Mouse (Mus musculus): ENCODE measurements around the gene Gsx2. TPM values are rescaled to one million over a fixed set of nuclear protein-coding genes. Genes with fewer than 3 reads are reported as not detected.

Gsx2 gene
- polyA plus RNA-seq, 1 experiment from 2014 or later: not detected

DNA sequence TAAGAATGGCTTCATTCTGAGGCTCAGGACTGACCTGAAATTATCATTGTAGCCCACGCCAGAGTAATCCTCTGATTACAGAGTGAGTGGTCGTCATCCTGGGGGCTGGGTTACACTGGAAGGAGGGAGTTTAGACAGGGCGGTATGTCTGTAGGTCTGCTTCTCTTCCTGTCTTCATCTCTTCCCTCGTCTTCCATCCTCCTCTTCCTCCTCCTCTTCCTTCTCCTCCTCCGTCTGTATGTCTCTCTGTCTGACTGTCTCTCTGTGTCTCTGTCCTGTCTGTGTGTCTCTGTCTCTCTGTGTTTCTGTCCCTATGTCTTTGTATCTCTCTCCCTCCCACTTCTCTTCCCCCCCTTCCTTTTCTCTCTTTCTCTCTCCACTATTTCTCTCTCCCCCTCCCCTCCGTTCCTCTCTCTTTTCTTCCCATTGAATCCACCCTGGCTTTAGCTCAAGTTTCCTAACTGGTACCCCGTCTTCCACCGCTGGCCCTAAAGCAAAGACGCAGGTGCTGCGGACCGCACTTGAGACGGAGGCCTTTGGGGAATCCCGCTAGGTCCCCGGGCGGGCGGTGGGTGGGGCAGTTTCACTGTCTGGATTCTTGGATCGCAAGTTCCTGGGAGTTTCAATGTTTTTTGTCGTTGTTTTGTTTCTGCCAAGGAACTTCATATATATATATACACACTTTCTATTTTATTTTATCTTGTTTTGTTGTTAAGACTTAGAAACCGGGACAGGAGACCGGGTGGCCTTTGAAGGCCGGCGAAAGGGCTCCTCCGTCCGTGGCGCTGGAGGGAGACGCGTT is 8.4 kb downstream of the Gsx2 start:
- Histone ChIP-seq H3K27me3 (ENCODE audit: control insufficient read depth, insufficient read depth, low read length) (peaks cover 83% of the 10 kb centered on the region), H3K4me3 (replicated peaks; ENCODE audit: low read length) (0 out of 2 replicates have a peak overlapping the region, but pooled peaks have one; percentile 19), H3K9ac (ENCODE audit: low read length) (no peak overlapping the region), H3K4me1 (ENCODE audit: control insufficient read depth, insufficient read depth, low read length) (peaks cover 5% of the 10 kb centered on the region; the same call in 1 of the 2 replicates), H3K27ac (ENCODE audit: low read length) (no peak overlapping the region), H3K4me2 (ENCODE audit: low read depth, low read length) (peak overlapping the region; percentile 14; the same call in 1 of the 2 replicates), H3K36me3 (ENCODE audit: control insufficient read depth, insufficient read depth, low read length) (no peaks in the 10 kb centered on the region), H3K9me3 (replicated peaks; ENCODE audit: control insufficient read depth, low read length) (no peaks in the 10 kb centered on the region)
- no peak for ATAC-seq (ENCODE audit: insufficient read depth, low FRiP score)
- WGBS: 3% methylated on average over 27 of the region's 27 CpGs

- Histone ChIP-seq H3K27ac (ENCODE audit: low read length) (no peak overlapping the region), H3K27me3 (ENCODE audit: control insufficient read depth, insufficient read depth, low read length) (peaks cover 77% of the 10 kb centered on the region), H3K4me1 (ENCODE audit: control insufficient read depth, insufficient read depth, low read length) (peaks cover 5% of the 10 kb centered on the region; the same call in 1 of the 2 replicates), H3K9me3 (replicated peaks; ENCODE audit: control insufficient read depth, low read length) (no peaks in the 10 kb centered on the region), H3K36me3 (ENCODE audit: control insufficient read depth, insufficient read depth, low read length) (no peaks in the 10 kb centered on the region), H3K4me3 (replicated peaks; ENCODE audit: low read length) (0 out of 2 replicates have a peak overlapping the region, but pooled peaks have one; percentile 19), H3K4me2 (ENCODE audit: low read depth, low read length) (no peak overlapping the region), H3K9ac (ENCODE audit: low read length) (no peak overlapping the region)
- 3% methylated on average over 8 of the region's 8 CpGs for WGBS
- no peak for ATAC-seq (ENCODE audit: insufficient read depth, low FRiP score)
These were observed 9.0 kb downstream of the Gsx2 start for GRCm38 (mm10) chr5:75084393-75084870.

DNA sequence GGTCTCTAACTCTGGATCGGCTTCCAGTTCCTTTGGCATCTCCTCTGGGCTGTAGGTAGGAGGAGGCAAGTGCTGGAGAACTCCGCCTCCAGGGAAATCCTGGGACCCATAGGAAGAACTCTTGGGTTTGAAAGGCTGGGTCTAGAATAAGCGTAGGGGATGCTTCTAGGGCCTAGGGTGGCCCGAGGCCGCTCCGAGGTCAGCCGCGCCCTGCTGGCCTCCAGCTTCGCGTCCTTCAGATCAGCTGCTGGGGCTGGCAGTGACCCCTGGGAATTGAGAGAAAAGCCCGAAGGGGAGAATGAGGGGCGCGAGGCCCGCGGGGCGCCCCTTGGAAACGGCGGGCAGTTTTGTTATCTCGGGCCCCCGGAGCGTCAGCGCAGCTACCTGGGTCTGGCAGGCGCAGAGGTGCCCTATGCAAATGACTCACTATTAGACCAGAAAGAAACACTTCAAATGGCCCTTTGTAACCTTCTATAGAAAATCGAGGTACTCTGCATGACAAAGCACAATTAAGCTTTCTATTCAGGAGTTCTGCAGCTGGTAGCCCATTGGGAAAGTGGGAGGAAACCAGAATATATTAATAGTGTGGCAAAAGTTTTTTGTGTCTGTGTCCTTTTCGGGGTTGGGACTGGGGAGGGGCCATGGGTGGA is 9.6 kb downstream of the Gsx2 start:
- 3% methylated on average over 25 of the region's 25 CpGs for WGBS
- Histone ChIP-seq H3K4me1 (ENCODE audit: control insufficient read depth, insufficient read depth, low read length) (peaks cover 5% of the 10 kb centered on the region; the same call in 1 of the 2 replicates), H3K9me3 (replicated peaks; ENCODE audit: control insufficient read depth, low read length) (no peaks in the 10 kb centered on the region), H3K27ac (ENCODE audit: low read length) (no peak overlapping the region), H3K4me2 (ENCODE audit: low read depth, low read length) (no peak overlapping the region), H3K9ac (ENCODE audit: low read length) (no peak overlapping the region), H3K27me3 (ENCODE audit: control insufficient read depth, insufficient read depth, low read length) (peaks cover 71% of the 10 kb centered on the region), H3K4me3 (replicated peaks; ENCODE audit: low read length) (peak overlapping the region; percentile 11; the same call in 1 of the 2 replicates), H3K36me3 (ENCODE audit: control insufficient read depth, insufficient read depth, low read length) (no peaks in the 10 kb centered on the region)
- no peak; the same call in 1 of the 2 replicates for ATAC-seq (ENCODE audit: insufficient read depth, low FRiP score)

DNA sequence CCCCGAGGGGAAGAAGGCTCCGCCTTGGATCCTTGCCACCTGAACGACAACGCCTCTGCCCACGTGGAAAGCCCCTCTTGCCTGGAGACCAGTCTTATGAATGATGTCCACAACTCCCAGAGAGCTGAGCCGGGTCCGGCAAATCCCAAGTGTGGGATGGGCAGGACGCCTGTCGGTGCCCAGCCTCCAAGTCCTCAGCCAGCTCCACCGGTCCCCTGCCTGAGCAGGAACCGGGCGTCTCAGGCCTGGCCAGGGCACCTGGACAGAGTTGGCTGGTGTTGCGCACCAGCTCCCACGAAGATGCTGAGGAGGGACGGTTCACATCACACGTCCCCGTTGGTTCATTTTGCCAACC is 10.1 kb downstream of the Gsx2 start:
- Histone ChIP-seq H3K9me3 (replicated peaks; ENCODE audit: control insufficient read depth, low read length) (no peaks in the 10 kb centered on the region), H3K4me3 (replicated peaks; ENCODE audit: low read length) (no peak overlapping the region), H3K9ac (ENCODE audit: low read length) (no peak overlapping the region), H3K4me1 (ENCODE audit: control insufficient read depth, insufficient read depth, low read length) (peaks cover 5% of the 10 kb centered on the region; the same call in 1 of the 2 replicates), H3K27me3 (ENCODE audit: control insufficient read depth, insufficient read depth, low read length) (peaks cover 66% of the 10 kb centered on the region), H3K4me2 (ENCODE audit: low read depth, low read length) (no peak overlapping the region), H3K27ac (ENCODE audit: low read length) (no peak overlapping the region), H3K36me3 (ENCODE audit: control insufficient read depth, insufficient read depth, low read length) (no peaks in the 10 kb centered on the region)
- ATAC-seq (ENCODE audit: insufficient read depth, low FRiP score): no peak
- WGBS: 6% methylated on average over 17 of the region's 17 CpGs

DNA sequence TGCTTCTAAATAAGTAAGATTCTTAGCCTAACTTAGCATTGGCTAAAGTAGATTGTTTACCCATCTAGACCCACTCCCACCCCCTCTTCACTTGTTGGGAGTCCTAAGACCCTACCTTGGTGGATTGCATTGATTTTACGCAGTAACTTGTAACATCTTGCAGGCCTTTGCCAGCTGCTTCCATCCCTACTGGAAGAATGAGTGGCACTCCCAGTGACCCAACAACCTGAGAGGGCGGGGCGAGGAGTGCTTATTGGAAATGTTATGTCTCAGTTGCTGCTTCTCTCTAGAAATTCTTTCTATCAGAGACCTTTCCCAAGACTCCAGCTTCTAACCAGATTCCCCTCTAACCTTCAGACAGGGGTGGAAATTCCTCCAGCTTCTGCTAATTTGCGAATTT is 10.5 kb downstream of the Gsx2 start:
- Histone ChIP-seq H3K36me3 (ENCODE audit: control insufficient read depth, insufficient read depth, low read length) (no peaks in the 10 kb centered on the region), H3K4me2 (ENCODE audit: low read depth, low read length) (no peak overlapping the region), H3K9ac (ENCODE audit: low read length) (no peak overlapping the region), H3K27ac (ENCODE audit: low read length) (no peak overlapping the region), H3K9me3 (replicated peaks; ENCODE audit: control insufficient read depth, low read length) (no peaks in the 10 kb centered on the region), H3K4me1 (ENCODE audit: control insufficient read depth, insufficient read depth, low read length) (peaks cover 5% of the 10 kb centered on the region; the same call in 1 of the 2 replicates), H3K27me3 (ENCODE audit: control insufficient read depth, insufficient read depth, low read length) (peaks cover 62% of the 10 kb centered on the region), H3K4me3 (replicated peaks; ENCODE audit: low read length) (no peak overlapping the region)
- ATAC-seq (ENCODE audit: insufficient read depth, low FRiP score): no peak
- 24% methylated on average over 4 of the region's 4 CpGs for WGBS

DNA sequence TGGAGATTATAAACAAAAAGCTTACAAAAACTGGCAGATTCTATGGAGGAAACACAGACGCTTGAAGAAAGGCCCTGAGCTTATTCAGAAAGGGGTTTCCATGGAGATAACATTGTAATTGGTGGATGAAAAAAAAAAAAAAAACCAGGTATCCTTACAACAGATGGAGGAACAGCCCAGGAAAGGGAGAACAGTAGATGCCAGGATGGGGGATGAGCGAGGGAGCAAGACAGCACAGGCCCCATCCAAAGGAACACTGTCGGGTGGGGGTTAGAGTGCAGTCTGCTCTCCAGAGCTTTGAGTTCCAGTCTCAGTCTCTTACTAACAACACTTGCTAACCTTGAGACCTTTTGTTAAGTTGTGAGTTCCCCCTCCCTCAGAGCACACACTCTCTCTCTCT is 31.1 kb downstream of the Gsx2 start:
- Histone ChIP-seq H3K9me3 (replicated peaks; ENCODE audit: control insufficient read depth, low read length) (no peaks in the 10 kb centered on the region), H3K9ac (ENCODE audit: low read length) (no peak overlapping the region), H3K27ac (ENCODE audit: low read length) (no peak overlapping the region), H3K4me3 (replicated peaks; ENCODE audit: low read length) (no peak overlapping the region), H3K36me3 (ENCODE audit: control insufficient read depth, insufficient read depth, low read length) (no peaks in the 10 kb centered on the region), H3K4me2 (ENCODE audit: low read depth, low read length) (no peak overlapping the region), H3K4me1 (ENCODE audit: control insufficient read depth, insufficient read depth, low read length) (no peaks in the 10 kb centered on the region), H3K27me3 (ENCODE audit: control insufficient read depth, insufficient read depth, low read length) (no peaks in the 10 kb centered on the region)
- WGBS: 74% methylated on average over 3 of the region's 3 CpGs
- no peak for ATAC-seq (ENCODE audit: insufficient read depth, low FRiP score)

- Histone ChIP-seq H3K9me3 (replicated peaks; ENCODE audit: control insufficient read depth, low read length) (no peaks in the 10 kb centered on the region), H3K4me2 (ENCODE audit: low read depth, low read length) (no peak overlapping the region), H3K27me3 (ENCODE audit: control insufficient read depth, insufficient read depth, low read length) (no peaks in the 10 kb centered on the region), H3K4me3 (replicated peaks; ENCODE audit: low read length) (no peak overlapping the region), H3K9ac (ENCODE audit: low read length) (no peak overlapping the region), H3K36me3 (ENCODE audit: control insufficient read depth, insufficient read depth, low read length) (no peaks in the 10 kb centered on the region), H3K27ac (ENCODE audit: low read length) (no peak overlapping the region), H3K4me1 (ENCODE audit: control insufficient read depth, insufficient read depth, low read length) (no peaks in the 10 kb centered on the region)
- ATAC-seq (ENCODE audit: insufficient read depth, low FRiP score): no peak
- 28% methylated on average over 5 of the region's 5 CpGs for WGBS
These were observed 34.0 kb downstream of the Gsx2 start for GRCm38 (mm10) chr5:75109368-75109767.

- Histone ChIP-seq H3K4me2 (ENCODE audit: low read depth, low read length) (no peak overlapping the region), H3K27ac (ENCODE audit: low read length) (no peak overlapping the region), H3K36me3 (ENCODE audit: control insufficient read depth, insufficient read depth, low read length) (no peaks in the 10 kb centered on the region), H3K9ac (ENCODE audit: low read length) (no peak overlapping the region), H3K27me3 (ENCODE audit: control insufficient read depth, insufficient read depth, low read length) (no peaks in the 10 kb centered on the region), H3K9me3 (replicated peaks; ENCODE audit: control insufficient read depth, low read length) (no peaks in the 10 kb centered on the region), H3K4me3 (replicated peaks; ENCODE audit: low read length) (no peak overlapping the region), H3K4me1 (ENCODE audit: control insufficient read depth, insufficient read depth, low read length) (no peaks in the 10 kb centered on the region)
- 62% methylated on average over 5 of the region's 5 CpGs for WGBS
- ATAC-seq (ENCODE audit: insufficient read depth, low FRiP score): no peak
These were observed 36.4 kb downstream of the Gsx2 start for GRCm38 (mm10) chr5:75111781-75112180.

DNA sequence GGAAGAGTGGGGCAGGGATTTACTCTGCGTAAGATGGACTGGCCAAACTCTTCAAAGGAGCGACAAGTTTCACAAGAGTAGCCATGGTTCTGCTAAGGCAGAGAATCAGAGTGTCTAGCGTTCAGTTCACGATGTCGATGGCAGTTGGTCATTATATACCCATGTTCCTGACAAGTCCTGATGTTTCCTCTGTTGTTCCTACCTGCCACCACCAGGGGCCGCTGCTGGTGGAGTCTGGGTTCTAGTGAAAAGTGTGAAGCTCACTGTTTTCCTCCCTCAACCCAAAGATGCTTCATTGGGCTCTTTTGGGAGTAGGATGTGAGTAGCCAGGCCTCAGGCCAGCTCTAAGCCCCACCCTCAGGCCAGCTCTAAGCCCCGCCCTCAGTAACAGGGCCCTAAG is 43.4 kb downstream of the Gsx2 start:
- no peak overlapping the region for H3K9ac ChIP-seq (ENCODE audit: low read length)
- H3K4me2 ChIP-seq (ENCODE audit: low read depth, low read length): no peak overlapping the region
- no peak overlapping the region for H3K4me3 ChIP-seq (replicated peaks; ENCODE audit: low read length)
- H3K36me3 ChIP-seq (ENCODE audit: control insufficient read depth, insufficient read depth, low read length): no peaks in the 10 kb centered on the region
- ATAC-seq (ENCODE audit: insufficient read depth, low FRiP score): no peak
- no peaks in the 10 kb centered on the region for H3K9me3 ChIP-seq (replicated peaks; ENCODE audit: control insufficient read depth, low read length)
- H3K4me1 ChIP-seq (ENCODE audit: control insufficient read depth, insufficient read depth, low read length): no peaks in the 10 kb centered on the region
- H3K27me3 ChIP-seq (ENCODE audit: control insufficient read depth, insufficient read depth, low read length): no peaks in the 10 kb centered on the region
- no peak overlapping the region for H3K27ac ChIP-seq (ENCODE audit: low read length)
- WGBS: 65% methylated on average over 7 of the region's 7 CpGs
